Mouse (Mus musculus): ENCODE measurements at regions not wholly inside any gene's neighbourhood (a gene's known extent, or its start where the extent isn't known, plus 50 kb on each side); places are given as distances from the start of the nearest gene placed in this dataset.

DNA sequence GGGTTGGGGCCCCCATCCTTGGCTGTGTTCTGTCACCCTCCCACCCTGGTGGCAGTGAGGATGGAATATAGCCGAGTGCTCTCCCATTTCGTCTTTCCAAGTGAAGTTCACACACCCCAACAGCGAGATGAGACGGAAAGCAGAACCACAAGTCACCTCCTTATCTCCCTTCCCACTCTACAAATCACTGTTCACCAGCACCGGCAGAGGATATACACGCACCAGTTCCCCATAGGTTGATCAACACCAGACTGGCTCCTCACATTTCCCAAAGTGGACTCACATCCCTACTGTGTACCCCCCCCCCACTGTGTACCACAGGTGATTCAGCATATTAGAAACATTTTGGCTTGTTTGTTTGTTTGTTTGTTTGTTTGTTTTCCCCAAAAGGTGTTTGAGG, 272.7 kb upstream of the Spred2 start:
- Histone ChIP-seq H3K27me3 (replicated peaks) (no peaks in the 10 kb centered on the region), H3K4me2 (ENCODE audit: insufficient read depth, low read depth, poor library complexity, severe bottlenecking) (no peak overlapping the region), H3K9ac (ENCODE audit: insufficient read depth, low read depth) (no peak overlapping the region), H3K36me3 (replicated peaks in 1 of 2; ENCODE audit: control insufficient read depth in 1 of 2, insufficient read depth in 1 of 2, low read length in 1 of 2) (no peaks in the 10 kb centered on the region), H3K4me1 (ENCODE audit: control insufficient read depth in 1 of 2, insufficient read depth in 2 of 2) (peaks cover 4% of the 10 kb centered on the region in 2 experiments; a peak in 3 of 4 replicates), H3K4me3 (replicated peaks in 1 of 3; ENCODE audit: low read depth in 2 of 3, low read length in 2 of 3, poor library complexity in 1 of 3) (no peak overlapping the region), H3K79me2 (replicated peaks; ENCODE audit: control insufficient read depth, extremely low read depth, insufficient read depth, poor library complexity, severe bottlenecking) (no peaks in the 10 kb centered on the region), H3K9me3 (replicated peaks; ENCODE audit: low read length) (no peaks in the 10 kb centered on the region), H3K27ac (ENCODE audit: insufficient read depth, low read depth) (no peak overlapping the region)
- in situ Hi-C loops (cut with MboI; ENCODE audit: low pct_ligation_motif_present, low pct_unique_long_range_greater_than_20kb, low sequenced_read_pairs) = no loop called here
- dilution Hi-C loops (cut with MboI; ENCODE audit: extremely low pct_ligation_motif_present, extremely low pct_unique_long_range_greater_than_20kb, low sequenced_read_pairs) = no loop called here
- TF ChIP-seq HCFC1 (IDR thresholded peaks at IDR 0.05; ENCODE audit: low read depth, low read length) (no peak), ETS1 (conservative IDR thresholded peaks at IDR 0.05; ENCODE audit: low read depth, low read length) (no peak), UBTF (IDR thresholded peaks at IDR 0.05; ENCODE audit: low read depth, low read length) (no peak), USF2 (conservative IDR thresholded peaks at IDR 0.05; ENCODE audit: low read depth, low read length) (no peak), NRF1 (IDR thresholded peaks at IDR 0.05; ENCODE audit: low read depth, low read length) (no peak), MAZ (IDR thresholded peaks at IDR 0.05; ENCODE audit: low read depth, low read length) (no peak), CHD2 (IDR thresholded peaks at IDR 0.05; ENCODE audit: low read length) (no peak), RCOR1 (conservative IDR thresholded peaks at IDR 0.05; ENCODE audit: low read depth, low read length) (no peak), MXI1 (IDR thresholded peaks at IDR 0.05; ENCODE audit: low read depth, low read length) (no peak), ZC3H11A (IDR thresholded peaks at IDR 0.05; ENCODE audit: low read depth, low read length) (no peak)
- no peak for DNase-seq (ENCODE audit: extremely low read depth)

DNA sequence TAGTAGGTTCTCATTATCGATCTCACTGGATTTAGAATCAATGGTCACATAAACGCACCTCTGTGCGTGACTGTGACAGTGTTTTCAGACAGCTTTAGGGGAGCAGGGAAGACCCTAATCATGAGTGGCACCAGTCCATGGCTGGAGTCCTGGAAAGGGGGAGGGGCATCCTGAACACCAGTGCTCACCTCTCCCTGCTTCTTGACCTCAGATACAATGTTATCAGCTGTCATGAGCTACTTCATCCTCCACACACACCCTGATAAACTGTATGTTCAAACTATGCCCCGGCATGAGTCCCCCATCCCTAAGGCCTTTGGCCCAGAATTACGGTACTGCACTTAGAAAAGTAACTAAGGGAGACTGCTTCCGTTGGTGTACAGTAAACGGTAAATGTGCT, 272.2 kb upstream of the Spred2 start:
- Histone ChIP-seq H3K36me3 (replicated peaks in 1 of 2; ENCODE audit: control insufficient read depth in 1 of 2, insufficient read depth in 1 of 2, low read length in 1 of 2) (no peaks in the 10 kb centered on the region), H3K4me3 (replicated peaks in 1 of 3; ENCODE audit: low read depth in 2 of 3, low read length in 2 of 3, poor library complexity in 1 of 3) (no peak overlapping the region), H3K9ac (ENCODE audit: insufficient read depth, low read depth) (no peak overlapping the region), H3K4me2 (ENCODE audit: insufficient read depth, low read depth, poor library complexity, severe bottlenecking) (no peak overlapping the region), H3K4me1 (ENCODE audit: control insufficient read depth in 1 of 2, insufficient read depth in 2 of 2) (peaks cover 4% of the 10 kb centered on the region in 2 experiments; a peak in 3 of 4 replicates), H3K27me3 (replicated peaks) (no peaks in the 10 kb centered on the region), H3K9me3 (replicated peaks; ENCODE audit: low read length) (no peaks in the 10 kb centered on the region), H3K27ac (ENCODE audit: insufficient read depth, low read depth) (no peak overlapping the region), H3K79me2 (replicated peaks; ENCODE audit: control insufficient read depth, extremely low read depth, insufficient read depth, poor library complexity, severe bottlenecking) (no peaks in the 10 kb centered on the region)
- TF ChIP-seq JUN (IDR thresholded peaks at IDR 0.05; ENCODE audit: insufficient read depth, low read depth, low read length) (no peak), USF1 (IDR thresholded peaks at IDR 0.05; ENCODE audit: low read depth, low read length) (no peak), RCOR1 (conservative IDR thresholded peaks at IDR 0.05; ENCODE audit: low read depth, low read length) (no peak)
- DNase-seq (ENCODE audit: extremely low read depth) = no peak
- dilution Hi-C loops (cut with MboI; ENCODE audit: extremely low pct_ligation_motif_present, extremely low pct_unique_long_range_greater_than_20kb, low sequenced_read_pairs) = no loop called here
- in situ Hi-C loops (cut with MboI; ENCODE audit: low pct_ligation_motif_present, low pct_unique_long_range_greater_than_20kb, low sequenced_read_pairs) = no loop called here

DNA sequence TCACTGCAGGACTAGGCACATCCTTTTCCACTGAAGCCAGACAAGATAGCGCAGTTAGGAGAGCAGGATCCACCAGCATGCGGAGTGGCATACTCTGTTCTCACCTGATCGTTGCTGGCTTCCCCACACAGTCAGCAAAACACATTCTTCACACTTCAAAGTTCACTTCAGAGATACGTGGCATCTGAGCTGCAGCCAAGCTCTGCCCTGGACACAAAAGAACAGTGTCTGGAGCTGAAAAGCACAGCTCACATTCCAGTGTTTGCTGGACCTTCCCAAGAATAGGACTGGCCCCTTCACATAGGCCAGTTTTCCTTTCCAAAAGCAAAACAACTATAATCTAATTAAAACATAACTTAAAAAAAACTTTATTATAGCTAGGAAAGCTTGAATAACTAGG, 264.7 kb upstream of the Spred2 start:
- no peaks in the 10 kb centered on the region for H3K9me3 ChIP-seq (replicated peaks; ENCODE audit: low read length)
- in situ Hi-C loops (cut with MboI; ENCODE audit: low pct_ligation_motif_present, low pct_unique_long_range_greater_than_20kb, low sequenced_read_pairs) = no loop called here
- H3K27me3 ChIP-seq (replicated peaks) = no peaks in the 10 kb centered on the region
- no peak for DNase-seq (ENCODE audit: extremely low read depth)
- TF ChIP-seq RCOR1 (conservative IDR thresholded peaks at IDR 0.05; ENCODE audit: low read depth, low read length) (no peak), UBTF (IDR thresholded peaks at IDR 0.05; ENCODE audit: low read depth, low read length) (no peak), MAX (IDR thresholded peaks at IDR 0.05; ENCODE audit: low read length) (no peak), ZNF384 (IDR thresholded peaks at IDR 0.05; ENCODE audit: low read depth, low read length) (no peak), JUND (conservative IDR thresholded peaks at IDR 0.05; ENCODE audit: low read depth, low read length) (no peak)
- H3K4me3 ChIP-seq (replicated peaks in 1 of 3; ENCODE audit: low read depth in 2 of 3, low read length in 2 of 3, poor library complexity in 1 of 3) = no peak overlapping the region
- no peak overlapping the region for H3K9ac ChIP-seq (ENCODE audit: insufficient read depth, low read depth)
- no peak overlapping the region for H3K27ac ChIP-seq (ENCODE audit: insufficient read depth, low read depth)
- no peaks in the 10 kb centered on the region for H3K79me2 ChIP-seq (replicated peaks; ENCODE audit: control insufficient read depth, extremely low read depth, insufficient read depth, poor library complexity, severe bottlenecking)
- H3K4me1 ChIP-seq (ENCODE audit: control insufficient read depth in 1 of 2, insufficient read depth in 2 of 2) = peaks cover 0 to 2% of the 10 kb centered on the region in 2 experiments; a peak in 1 of 4 replicates
- no peaks in the 10 kb centered on the region for H3K36me3 ChIP-seq (replicated peaks in 1 of 2; ENCODE audit: control insufficient read depth in 1 of 2, insufficient read depth in 1 of 2, low read length in 1 of 2)
- dilution Hi-C loops (cut with MboI; ENCODE audit: extremely low pct_ligation_motif_present, extremely low pct_unique_long_range_greater_than_20kb, low sequenced_read_pairs) = no loop called here
- H3K4me2 ChIP-seq (ENCODE audit: insufficient read depth, low read depth, poor library complexity, severe bottlenecking) = no peak overlapping the region
